11 mouse cellular contexts compared by ENCODE assay signal in genomic region chr14:55898947-55899346, GRCm38 (mm10). TPM values are rescaled to one million over a fixed set of nuclear protein-coding genes. Genes with fewer than 3 reads are reported as not detected.
DNase-seq lines count a peak whose midpoint lies in the region; ATAC-seq and TF ChIP-seq lines count a peak whose summit lies in the region.
"Had no signal": no experiment of that assay in that cellular context is flagged by ENCODE, and none has a peak within 500 bp of the region (broad histone marks: within the 10 kb centered on the region; RNA-seq: fewer than 3 reads in every experiment).

No protein-coding gene starts in this region.

- WGBS in forebrain, embryonic 12.5 days, result 90% methylated on average over 7 of the region's 7 CpGs
- WGBS in forebrain, embryonic 11.5 days, result 90% methylated on average over 7 of the region's 7 CpGs
- WGBS in midbrain, embryonic 11.5 days, result 88% methylated on average over 7 of the region's 7 CpGs
- 90% methylated on average over 7 of the region's 7 CpGs for WGBS in midbrain, embryonic 10.5 days
- WGBS in limb, embryonic 12.5 days, result 88% methylated on average over 7 of the region's 7 CpGs
- 90% methylated on average over 7 of the region's 7 CpGs for WGBS in lung, postnatal 0 days

- no peak for DNase-seq in forebrain, embryonic 11.5 days (ENCODE audit: low spot score)
- DNase-seq in midbrain, embryonic 11.5 days (ENCODE audit: low spot score, missing footprints), result peak; percentile 64
- no peak for DNase-seq in midbrain, embryonic 10.5 days (ENCODE audit: low spot score)
- no peak for DNase-seq in left cerebral cortex, adult 8-10 months (ENCODE audit: low spot score in 2 of 2)
- no peak for DNase-seq in frontal cortex, adult 2 months (ENCODE audit: extremely low spot score in 1 of 2, low spot score in 1 of 2)
- DNase-seq in lung, postnatal 0 days (ENCODE audit: low spot score), result no peak
- DNase-seq: kidney, adult 18-20 months had no signal

- H3K4me1 ChIP-seq in forebrain, embryonic 12.5 days, result peaks cover 16% of the 10 kb centered on the region
- H3K4me1 ChIP-seq in forebrain, embryonic 11.5 days (replicated peaks; ENCODE audit: control insufficient read depth, insufficient read depth, low read length), result peaks cover 9% of the 10 kb centered on the region; the same call in 1 of the 2 replicates
- peaks cover 7% of the 10 kb centered on the region for H3K4me1 ChIP-seq in midbrain, embryonic 11.5 days (ENCODE audit: control insufficient read depth, insufficient read depth, low read length)
- H3K4me1 ChIP-seq in midbrain, embryonic 10.5 days, result peaks cover 21% of the 10 kb centered on the region
- peaks cover 22% of the 10 kb centered on the region for H3K4me1 ChIP-seq in limb, embryonic 12.5 days (replicated peaks)
- H3K4me1 ChIP-seq in lung, postnatal 0 days (ENCODE audit: insufficient read depth, low read depth, low read length), result no peaks in the 10 kb centered on the region

- no peak overlapping the region for H3K27ac ChIP-seq in forebrain, embryonic 12.5 days
- H3K27ac ChIP-seq in forebrain, embryonic 11.5 days (ENCODE audit: low read depth, low read length), result no peak overlapping the region
- no peak overlapping the region for H3K27ac ChIP-seq in midbrain, embryonic 11.5 days (ENCODE audit: low read depth, low read length)
- H3K27ac ChIP-seq in midbrain, embryonic 10.5 days (replicated peaks), result no peak overlapping the region
- H3K27ac ChIP-seq in limb, embryonic 12.5 days, result peak overlapping the region; percentile 93; the same call in 1 of the 2 replicates
- no peak overlapping the region for H3K27ac ChIP-seq in lung, postnatal 0 days (ENCODE audit: low read length)

- 0 out of 2 replicates have a peak, but pooled peaks cover 5% of the 10 kb centered on the region for H3K27me3 ChIP-seq in forebrain, embryonic 12.5 days
- no peaks in the 10 kb centered on the region for H3K27me3 ChIP-seq in forebrain, embryonic 11.5 days (ENCODE audit: control insufficient read depth, insufficient read depth, low read length)
- no peaks in the 10 kb centered on the region; the same call in 1 of the 2 replicates for H3K27me3 ChIP-seq in midbrain, embryonic 11.5 days (ENCODE audit: control insufficient read depth, insufficient read depth, low read length)
- no peaks in the 10 kb centered on the region for H3K27me3 ChIP-seq in midbrain, embryonic 10.5 days (ENCODE audit: low read depth, poor library complexity, severe bottlenecking)
- no peaks in the 10 kb centered on the region for H3K27me3 ChIP-seq in limb, embryonic 12.5 days
- H3K27me3 ChIP-seq in lung, postnatal 0 days (replicated peaks; ENCODE audit: insufficient read depth, low read length), result no peaks in the 10 kb centered on the region

- H3K36me3 ChIP-seq in forebrain, embryonic 12.5 days (replicated peaks), result peaks cover 43% of the 10 kb centered on the region
- peaks cover 3% of the 10 kb centered on the region; the same call in 1 of the 2 replicates for H3K36me3 ChIP-seq in forebrain, embryonic 11.5 days (ENCODE audit: control insufficient read depth, insufficient read depth, low read length)
- H3K36me3 ChIP-seq in midbrain, embryonic 11.5 days (ENCODE audit: control insufficient read depth, insufficient read depth, low read length), result peaks cover 17% of the 10 kb centered on the region
- peaks cover 44% of the 10 kb centered on the region for H3K36me3 ChIP-seq in midbrain, embryonic 10.5 days
- peaks cover 44% of the 10 kb centered on the region for H3K36me3 ChIP-seq in limb, embryonic 12.5 days
- H3K36me3 ChIP-seq in lung, postnatal 0 days (ENCODE audit: insufficient read depth, low read length), result peaks cover 18% of the 10 kb centered on the region

- peak overlapping the region; percentile 83; the same call in 1 of the 2 replicates for H3K4me2 ChIP-seq in forebrain, embryonic 12.5 days
- H3K4me2 ChIP-seq in forebrain, embryonic 11.5 days (ENCODE audit: low read depth, low read length, severe bottlenecking), result no peak overlapping the region
- no peak overlapping the region for H3K4me2 ChIP-seq in midbrain, embryonic 11.5 days
- peak overlapping the region; percentile 90 for H3K4me2 ChIP-seq in limb, embryonic 12.5 days
- H3K4me2 ChIP-seq in lung, postnatal 0 days (replicated peaks; ENCODE audit: low read depth, low read length), result no peak overlapping the region

- no peak for TF ChIP-seq EP300 in lung, postnatal 0 days (IDR thresholded peaks at IDR 0.05)

- H3K4me3 ChIP-seq in forebrain, embryonic 12.5 days (replicated peaks), result no peak overlapping the region
- H3K4me3 ChIP-seq in forebrain, embryonic 11.5 days (ENCODE audit: low read depth, low read length), result no peak overlapping the region
- no peak overlapping the region for H3K4me3 ChIP-seq in midbrain, embryonic 11.5 days (ENCODE audit: low read depth, low read length)
- no peak overlapping the region for H3K4me3 ChIP-seq in midbrain, embryonic 10.5 days
- peak overlapping the region; percentile 56 for H3K4me3 ChIP-seq in limb, embryonic 12.5 days (replicated peaks)
- no peak overlapping the region for H3K4me3 ChIP-seq in lung, postnatal 0 days (ENCODE audit: low read depth, low read length)

- TF ChIP-seq CTCF in lung, postnatal 0 days (IDR thresholded peaks at IDR 0.05), result no peak

- no peak for ATAC-seq in forebrain, embryonic 12.5 days (ENCODE audit: low FRiP score)
- no peak for ATAC-seq in forebrain, embryonic 11.5 days (replicated peaks; ENCODE audit: low FRiP score)
- ATAC-seq in midbrain, embryonic 11.5 days (ENCODE audit: low FRiP score), result no peak
- no peak for ATAC-seq in limb, embryonic 12.5 days (ENCODE audit: insufficient number of reproducible peaks, insufficient read depth, low FRiP score, low TSS enrichment, low read depth)
- no peak for ATAC-seq in lung, postnatal 0 days

- H3K9ac ChIP-seq in forebrain, embryonic 12.5 days, result no peak overlapping the region
- H3K9ac ChIP-seq in forebrain, embryonic 11.5 days (ENCODE audit: low read length), result no peak overlapping the region
- no peak overlapping the region for H3K9ac ChIP-seq in midbrain, embryonic 11.5 days (ENCODE audit: low read length)
- H3K9ac ChIP-seq in limb, embryonic 12.5 days (replicated peaks), result peak overlapping the region; percentile 82; the same call in 1 of the 2 replicates
- H3K9ac ChIP-seq in lung, postnatal 0 days (replicated peaks; ENCODE audit: low read depth), result no peak overlapping the region

- H3K9me3 ChIP-seq in forebrain, embryonic 12.5 days, result no peaks in the 10 kb centered on the region
- no peaks in the 10 kb centered on the region for H3K9me3 ChIP-seq in forebrain, embryonic 11.5 days (ENCODE audit: control insufficient read depth, low read length)
- H3K9me3 ChIP-seq in midbrain, embryonic 11.5 days (ENCODE audit: control insufficient read depth, low read length), result no peaks in the 10 kb centered on the region
- no peaks in the 10 kb centered on the region for H3K9me3 ChIP-seq in midbrain, embryonic 10.5 days (replicated peaks)
- H3K9me3 ChIP-seq in limb, embryonic 12.5 days, result no peaks in the 10 kb centered on the region
- no peaks in the 10 kb centered on the region for H3K9me3 ChIP-seq in lung, postnatal 0 days (ENCODE audit: low read length)

RNA-seq across cellular contexts. Expression of gene Sdr39u1, which starts 1.1 kb away (rescaled TPM):
- polyA plus RNA-seq in forebrain, embryonic 12.5 days (2016; fragmentation: Nextera tagmentation; extraction: Ambion mirVana), result 42.6 and 51.0 TPM in 2 replicates
- 38.0 and 48.6 TPM in 2 replicates for polyA plus RNA-seq in forebrain, embryonic 11.5 days (2014; fragmentation: Nextera tagmentation; extraction: Ambion mirVana)
- polyA plus RNA-seq in midbrain, embryonic 11.5 days (2014; fragmentation: Nextera tagmentation; extraction: Ambion mirVana), result 25.0 and 27.8 TPM in 2 replicates
- polyA plus RNA-seq in midbrain, embryonic 10.5 days (2016; fragmentation: Nextera tagmentation; extraction: Ambion mirVana), result 27.5 and 31.5 TPM in 2 replicates
- polyA plus RNA-seq in limb, embryonic 12.5 days (2016; fragmentation: Nextera tagmentation; extraction: Ambion mirVana), result 81.7 and 86.3 TPM in 2 replicates
- total RNA-seq in left cerebral cortex, adult 8-10 months (2022), result 100 to 1,000 TPM; 101 to 123 (median 111) TPM
- polyA plus RNA-seq in frontal cortex, adult 2 months (2012; rRNA removed), result 122 and 128 TPM in 2 replicates
- polyA plus RNA-seq in lung, postnatal 0 days (2015; fragmentation: Nextera tagmentation; extraction: Ambion mirVana), result 43.0 and 46.3 TPM in 2 replicates

RNA-seq across cellular contexts. Expression of gene Khnyn, which starts 14.2 kb away (rescaled TPM):
- 18.9 and 21.2 TPM in 2 replicates for polyA plus RNA-seq in forebrain, embryonic 12.5 days (2016; fragmentation: Nextera tagmentation; extraction: Ambion mirVana)
- 13.6 and 14.9 TPM in 2 replicates for polyA plus RNA-seq in forebrain, embryonic 11.5 days (2014; fragmentation: Nextera tagmentation; extraction: Ambion mirVana)
- 8.5 and 8.7 TPM in 2 replicates for polyA plus RNA-seq in midbrain, embryonic 11.5 days (2014; fragmentation: Nextera tagmentation; extraction: Ambion mirVana)
- 23.2 and 24.7 TPM in 2 replicates for polyA plus RNA-seq in midbrain, embryonic 10.5 days (2016; fragmentation: Nextera tagmentation; extraction: Ambion mirVana)
- 36.9 and 38.8 TPM in 2 replicates for polyA plus RNA-seq in limb, embryonic 12.5 days (2016; fragmentation: Nextera tagmentation; extraction: Ambion mirVana)
- total RNA-seq in left cerebral cortex, adult 8-10 months (2022), result 10 to 100 TPM; 12.7 to 15.8 (median 13.0) TPM
- 10.3 and 12.2 TPM in 2 replicates for polyA plus RNA-seq in frontal cortex, adult 2 months (2012; rRNA removed)
- polyA plus RNA-seq in lung, postnatal 0 days (2015; fragmentation: Nextera tagmentation; extraction: Ambion mirVana), result 10.1 and 11.7 TPM in 2 replicates

RNA-seq across cellular contexts. Expression of gene Cbln3, which starts 14.8 kb away (rescaled TPM):
- 0.04 and 0.27 TPM in 2 replicates for polyA plus RNA-seq in forebrain, embryonic 12.5 days (2016; fragmentation: Nextera tagmentation; extraction: Ambion mirVana)
- 0.37 TPM in 1 of 2 replicates, not detected in the other for polyA plus RNA-seq in forebrain, embryonic 11.5 days (2014; fragmentation: Nextera tagmentation; extraction: Ambion mirVana)
- 0.03 and 0.23 TPM in 2 replicates for polyA plus RNA-seq in midbrain, embryonic 11.5 days (2014; fragmentation: Nextera tagmentation; extraction: Ambion mirVana)
- 0.14 and 0.16 TPM in 2 replicates for polyA plus RNA-seq in midbrain, embryonic 10.5 days (2016; fragmentation: Nextera tagmentation; extraction: Ambion mirVana)
- 0.20 and 0.21 TPM in 2 replicates for polyA plus RNA-seq in limb, embryonic 12.5 days (2016; fragmentation: Nextera tagmentation; extraction: Ambion mirVana)
- total RNA-seq in left cerebral cortex, adult 8-10 months (2022), result under 1 TPM; 0.09 to 0.52 (median 0.23) TPM
- polyA plus RNA-seq in frontal cortex, adult 2 months (2012; rRNA removed), result 0.25 and 0.26 TPM in 2 replicates
- polyA plus RNA-seq in lung, postnatal 0 days (2015; fragmentation: Nextera tagmentation; extraction: Ambion mirVana), result 0.26 and 0.44 TPM in 2 replicates
- total RNA-seq: adrenal gland, adult 18-20 months had no signal

RNA-seq across cellular contexts. Expression of gene Nynrin, which starts 45.1 kb away (rescaled TPM):
- 23.9 and 26.9 TPM in 2 replicates for polyA plus RNA-seq in forebrain, embryonic 12.5 days (2016; fragmentation: Nextera tagmentation; extraction: Ambion mirVana)
- 20.2 and 20.3 TPM in 2 replicates for polyA plus RNA-seq in forebrain, embryonic 11.5 days (2014; fragmentation: Nextera tagmentation; extraction: Ambion mirVana)
- polyA plus RNA-seq in midbrain, embryonic 11.5 days (2014; fragmentation: Nextera tagmentation; extraction: Ambion mirVana), result 10.7 and 12.0 TPM in 2 replicates
- 22.3 and 25.1 TPM in 2 replicates for polyA plus RNA-seq in midbrain, embryonic 10.5 days (2016; fragmentation: Nextera tagmentation; extraction: Ambion mirVana)
- polyA plus RNA-seq in limb, embryonic 12.5 days (2016; fragmentation: Nextera tagmentation; extraction: Ambion mirVana), result 38.9 and 46.0 TPM in 2 replicates
- 10 to 100 TPM in 2 of 4 experiments, 1 to 10 TPM in 2; 7.3 to 13.3 (median 11.3) TPM for total RNA-seq in left cerebral cortex, adult 8-10 months (2022)
- 3.8 and 4.3 TPM in 2 replicates for polyA plus RNA-seq in frontal cortex, adult 2 months (2012; rRNA removed)
- 4.2 and 4.7 TPM in 2 replicates for polyA plus RNA-seq in lung, postnatal 0 days (2015; fragmentation: Nextera tagmentation; extraction: Ambion mirVana)

RNA-seq across cellular contexts. Expression of gene Cma1, which starts 45.5 kb away (rescaled TPM):
- not detected in 2 replicates for polyA plus RNA-seq in forebrain, embryonic 12.5 days (2016; fragmentation: Nextera tagmentation; extraction: Ambion mirVana)
- polyA plus RNA-seq in forebrain, embryonic 11.5 days (2014; fragmentation: Nextera tagmentation; extraction: Ambion mirVana), result not detected in 2 replicates
- polyA plus RNA-seq in midbrain, embryonic 11.5 days (2014; fragmentation: Nextera tagmentation; extraction: Ambion mirVana), result not detected in 2 replicates
- not detected in 2 replicates for polyA plus RNA-seq in midbrain, embryonic 10.5 days (2016; fragmentation: Nextera tagmentation; extraction: Ambion mirVana)
- 0.20 and 0.45 TPM in 2 replicates for polyA plus RNA-seq in limb, embryonic 12.5 days (2016; fragmentation: Nextera tagmentation; extraction: Ambion mirVana)
- not detected for total RNA-seq in left cerebral cortex, adult 8-10 months (2022)
- polyA plus RNA-seq in frontal cortex, adult 2 months (2012; rRNA removed), result 0.08 and 0.11 TPM in 2 replicates
- 7.6 and 10.4 TPM in 2 replicates for polyA plus RNA-seq in lung, postnatal 0 days (2015; fragmentation: Nextera tagmentation; extraction: Ambion mirVana)
- polyA plus RNA-seq: embryonic facial prominence, embryonic 11.5 days had no signal

Comparison
In these comparisons a context has a peak if more than half of its experiments do, and no peak if none do; other contexts are left out.
1. H3K4me2 ChIP-seq: peak in forebrain, embryonic 12.5 days (single experiment) and limb, embryonic 12.5 days (single experiment); none in forebrain, embryonic 11.5 days (single experiment), midbrain, embryonic 11.5 days (single experiment) and lung, postnatal 0 days (single experiment).